In the genomic region with DNA sequence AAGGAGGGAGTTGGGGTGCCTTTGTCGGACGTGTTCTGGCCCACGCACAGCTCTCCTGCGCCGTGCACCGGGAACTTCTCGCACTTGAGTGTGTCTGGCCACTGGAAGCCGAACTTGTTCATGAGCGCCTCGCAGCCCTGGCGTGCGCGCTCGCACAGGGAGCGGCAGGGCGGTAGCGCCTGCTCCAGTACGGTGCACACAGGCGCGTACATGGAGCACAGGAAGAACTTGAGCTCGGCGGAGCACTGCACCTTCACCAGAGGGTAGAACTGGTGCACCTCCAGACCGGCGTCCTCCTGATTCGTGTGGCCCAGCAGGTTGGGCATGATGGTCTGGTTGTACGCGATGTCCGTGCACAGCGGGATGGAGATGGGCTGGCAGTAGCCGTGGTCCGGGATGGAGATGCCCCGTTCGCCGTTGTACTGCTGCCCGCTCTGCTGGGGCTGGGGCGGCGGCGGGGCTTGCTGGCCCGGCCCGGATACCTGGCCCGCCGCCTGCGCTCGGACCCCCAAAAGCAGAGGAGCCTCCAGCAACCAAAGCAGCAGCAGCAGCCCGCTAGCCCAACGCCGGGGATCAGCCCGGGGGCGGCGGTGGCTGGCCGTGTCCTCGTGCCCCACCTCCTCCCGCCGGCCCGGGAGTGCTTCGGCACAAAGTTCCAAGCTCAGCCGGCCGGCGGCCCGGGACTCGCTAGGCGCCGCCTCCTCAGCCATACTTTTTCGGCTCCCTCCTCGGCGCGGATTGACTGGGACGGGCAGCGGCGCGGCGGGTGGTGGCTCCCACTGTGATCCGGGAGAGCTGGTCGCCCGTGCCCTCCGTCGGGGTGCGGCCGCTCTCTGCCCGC, we compare ENCODE assay signal across 8 mouse cellular contexts. TPM values are rescaled to one million over a fixed set of nuclear protein-coding genes. Genes with fewer than 3 reads are reported as not detected.
DNase-seq lines count a peak whose midpoint lies in the region; ATAC-seq and TF ChIP-seq lines count a peak whose summit lies in the region.

No protein-coding gene starts in this region.

- H3K9me3 ChIP-seq in hindbrain, embryonic 14.5 days (ENCODE audit: control insufficient read depth, low read length), result no peaks in the 10 kb centered on the region

- no peaks in the 10 kb centered on the region for H3K36me3 ChIP-seq in hindbrain, embryonic 14.5 days (replicated peaks; ENCODE audit: control insufficient read depth, insufficient read depth)

- under 1% methylated on average over 79 of the region's 80 CpGs for WGBS in hindbrain, embryonic 14.5 days

- H3K4me1 ChIP-seq in hindbrain, embryonic 14.5 days (replicated peaks; ENCODE audit: control insufficient read depth, insufficient read depth, low read length), result peaks cover 19% of the 10 kb centered on the region

- peak; percentile 39 for ATAC-seq in hindbrain, embryonic 14.5 days (ENCODE audit: low FRiP score)
- ATAC-seq in activated CD4-positive, CD25-positive, alpha-beta regulatory T cell, adult 4 months, result no peak

- peak overlapping the region; percentile 95 for H3K4me3 ChIP-seq in gastrocnemius, adult 2 months
- H3K4me3 ChIP-seq in hindbrain, embryonic 14.5 days (replicated peaks; ENCODE audit: low read length), result peak overlapping the region; percentile 79
- H3K4me3 ChIP-seq in left cerebral cortex, adult 2 months, result peak overlapping the region; percentile 86

- peak overlapping the region; percentile 99 for H3K4me2 ChIP-seq in hindbrain, embryonic 14.5 days (replicated peaks)

- H3K9ac ChIP-seq in hindbrain, embryonic 14.5 days, result peak overlapping the region; percentile 67

- peak; percentile 79 for DNase-seq in adipocyte (ENCODE audit: low spot score)
- DNase-seq in cerebellum, postnatal 36 days, result peak; percentile 58 to 65
- DNase-seq in gastrocnemius, adult 2 months, result peak; percentile 81
- peak; percentile 52 for DNase-seq in hindbrain, embryonic 14.5 days (ENCODE audit: low spot score)
- peak; percentile 41 to 58 for DNase-seq in left cerebral cortex, adult 2 months (ENCODE audit: extremely low spot score in 1 of 2, low spot score in 2 of 2)
- peak; percentile 69 for DNase-seq in lung, postnatal 36 days
- peak; percentile 40 for DNase-seq in right cerebral cortex, postnatal 14 days

- intact Hi-C loops in gastrocnemius, adult 2 months (cut with DNase I), result no loop called here
- intact Hi-C loops in left cerebral cortex, adult 2 months (cut with DNase I), result loop anchor here (5.0 kb wide), 3 partner anchors 110 to 260 kb away; no protein-coding TSS in a partner anchor

- peaks cover 10% of the 10 kb centered on the region; the same call in 1 of the 2 replicates for H3K27me3 ChIP-seq in hindbrain, embryonic 14.5 days (ENCODE audit: control insufficient read depth, insufficient read depth, low read length)

- peak overlapping the region; percentile 88 for H3K27ac ChIP-seq in gastrocnemius, adult 2 months
- H3K27ac ChIP-seq in hindbrain, embryonic 14.5 days, result peak overlapping the region; percentile 86
- H3K27ac ChIP-seq in left cerebral cortex, adult 2 months, result peak overlapping the region; percentile 82

- no peak for TF ChIP-seq CTCF in gastrocnemius, adult 2 months (IDR thresholded peaks at IDR 0.05)
- TF ChIP-seq CTCF in left cerebral cortex, adult 2 months (IDR thresholded peaks at IDR 0.05), result no peak

RNA-seq across cellular contexts. Expression of gene Fzd1, which starts 0.7 kb away (rescaled TPM):
- total RNA-seq in gastrocnemius, adult 2 months (2021), result 1 to 10 TPM; 2.0 to 3.8 TPM
- 10.8 and 13.3 TPM in 2 replicates for polyA plus RNA-seq in hindbrain, embryonic 14.5 days (2014; fragmentation: Nextera tagmentation; extraction: Ambion mirVana)
- total RNA-seq in left cerebral cortex, adult 2 months (2021), result 10 to 100 TPM; 13.6 to 15.6 TPM
- not detected for polyA plus RNA-seq in activated CD4-positive, CD25-positive, alpha-beta regulatory T cell, adult 4 months (2017; shearing (Covaris generic))
